Mouse (Mus musculus) limb, embryonic 12.5 days (tissue): ENCODE data around the gene S100a3. TPM values are rescaled to one million over a fixed set of nuclear protein-coding genes. Genes with fewer than 3 reads are reported as not detected.
A peak's percentile ranks its signal among the peaks of the same experiment; 100 is the strongest.

Experiments
- ATAC-seq: fragments of 200-750 bp; cut with Nextera tagmentation; 2 replicates; pipeline ENCODE4 v1.8.0; 2017; ENCODE audit warnings: low read depth, moderate TSS enrichment; ENCODE audit not compliant: insufficient number of reproducible peaks, insufficient read depth, low FRiP score, low TSS enrichment
- H3K27ac ChIP-seq: fragments of 300-500 bp; sonication (generic); 2 replicates; pipeline ENCODE4 v1.5.1; 2016; ENCODE audit warnings: mild to moderate bottlenecking, moderate library complexity
- H3K27me3 ChIP-seq: fragments of 300-500 bp; sonication (generic); 2 replicates; pipeline ENCODE4 v1.6.1; 2016; ENCODE audit warnings: mild to moderate bottlenecking, moderate library complexity
- H3K36me3 ChIP-seq: fragments of 300-500 bp; sonication (generic); 2 replicates; pipeline ENCODE4 v1.6.1; 2016; ENCODE audit warnings: mild to moderate bottlenecking, moderate library complexity
- H3K4me1 ChIP-seq: fragments of 300-500 bp; sonication (generic); replicated peaks from 2 replicates; pipeline ENCODE4 v1.6.1; 2016
- H3K4me2 ChIP-seq: fragments of 300-500 bp; sonication (generic); 2 replicates; pipeline ENCODE4 v1.6.1; 2016; ENCODE audit warnings: mild to moderate bottlenecking, moderate library complexity
- H3K4me3 ChIP-seq: fragments of 300-500 bp; sonication (generic); replicated peaks from 2 replicates; pipeline ENCODE4 v1.5.1; 2016; ENCODE audit warnings: mild to moderate bottlenecking
- H3K9ac ChIP-seq: fragments of 300-500 bp; sonication (generic); replicated peaks from 2 replicates; pipeline ENCODE4 v1.6.1; 2016; ENCODE audit warnings: mild to moderate bottlenecking, moderate library complexity
- H3K9me3 ChIP-seq: fragments of 300-500 bp; sonication (generic); 2 replicates; pipeline ENCODE4 v1.6.1; 2016; ENCODE audit warnings: mild to moderate bottlenecking, moderate library complexity
- WGBS: fragments of 180-500 bp; shearing (Covaris S2); methylation state at CpG from one replicate; pipeline ENCODE4 v1.1.7; 2016; 5-methylcytosine and 5-hydroxymethylcytosine counted together
- polyA plus RNA-seq: library from polyadenylated mRNA; unstranded; fragments of >200 nt; fragmentation: Nextera tagmentation; extraction: Ambion mirVana; gene quantifications from 2 replicates; pipeline ENCODE4 v1.2.1, GENCODE M21; 2016

S100a3 gene
- polyA plus RNA-seq, 1 experiment from 2014 or later, result 0.16 TPM

- 83% methylated on average over 5 of the region's 5 CpGs for WGBS
- H3K27me3 ChIP-seq, result no peaks in the 10 kb centered on the region
These were observed 14.3 kb downstream of the S100a3 start for GRCm38 (mm10) chr3:90574691-90575090.

DNA sequence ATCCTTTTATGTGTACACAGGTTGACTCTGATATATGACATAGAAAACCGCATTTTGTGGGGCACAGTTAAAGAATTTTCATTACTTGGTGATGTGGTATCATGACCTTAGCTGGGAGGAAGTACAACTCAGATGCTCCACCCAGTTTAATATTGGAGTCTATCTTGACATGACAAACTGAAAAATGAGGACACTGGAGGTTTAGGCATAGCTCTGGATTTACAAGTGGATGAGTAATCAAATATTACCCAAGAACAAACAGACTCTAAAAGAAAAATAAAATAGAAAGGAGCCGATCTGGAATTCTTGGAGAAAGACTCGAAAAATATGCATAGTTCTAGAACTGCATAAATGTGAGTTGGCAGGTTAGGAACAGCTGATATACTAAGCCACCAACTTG is 14.9 kb downstream of the S100a3 start:
- H3K27me3 ChIP-seq, result no peaks in the 10 kb centered on the region
- no peak overlapping the region for H3K4me3 ChIP-seq
- no peak overlapping the region for H3K4me2 ChIP-seq
- H3K36me3 ChIP-seq, result no peaks in the 10 kb centered on the region
- peaks cover 6% of the 10 kb centered on the region for H3K4me1 ChIP-seq
- no peaks in the 10 kb centered on the region for H3K9me3 ChIP-seq
- 88% methylated on average over 3 of the region's 3 CpGs for WGBS
- ATAC-seq, result no peak
- H3K9ac ChIP-seq, result no peak overlapping the region
- no peak overlapping the region for H3K27ac ChIP-seq

More at GRCm38 (mm10) chr3:90574691-90575090, 14.3 kb downstream of the S100a3 start:
- Histone ChIP-seq H3K4me2 (no peak overlapping the region), H3K9me3 (no peaks in the 10 kb centered on the region), H3K9ac (no peak overlapping the region), H3K27ac (no peak overlapping the region), H3K36me3 (no peaks in the 10 kb centered on the region), H3K4me3 (no peak overlapping the region), H3K4me1 (peaks cover 5% of the 10 kb centered on the region)
- no peak for ATAC-seq

DNA sequence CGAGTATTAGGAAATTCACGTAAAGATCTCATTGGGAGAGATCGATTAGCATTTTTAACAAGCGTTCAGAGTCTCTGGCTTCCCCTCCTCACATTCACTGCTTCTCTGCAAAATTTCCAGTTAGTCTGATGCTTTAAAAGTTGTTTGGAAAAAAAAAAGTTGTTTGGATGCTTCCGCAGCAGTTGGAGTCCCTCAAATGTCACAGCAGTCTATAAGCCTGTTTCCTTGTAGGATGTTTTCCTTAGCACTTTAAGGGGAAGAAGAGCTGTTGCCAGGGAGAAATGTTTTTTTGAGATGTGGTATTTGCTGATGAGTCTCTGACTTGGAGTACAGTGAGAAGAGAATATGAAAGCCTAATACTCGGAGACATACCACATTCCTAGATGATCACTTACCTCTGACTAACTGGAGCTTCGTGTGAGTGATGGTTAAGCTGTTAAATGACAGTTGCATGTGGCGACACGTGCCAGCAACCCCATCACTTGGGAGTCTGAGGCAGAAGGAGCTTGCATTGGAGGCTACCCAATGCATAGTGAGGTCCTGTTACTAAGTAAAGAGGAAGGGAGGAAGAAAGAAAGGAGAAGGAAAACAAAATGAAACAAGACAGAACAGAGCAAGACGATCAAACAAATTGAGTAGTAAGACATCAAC is 16.1 kb downstream of the S100a3 start:
- Histone ChIP-seq H3K9me3 (no peaks in the 10 kb centered on the region), H3K27ac (no peak overlapping the region), H3K27me3 (no peaks in the 10 kb centered on the region), H3K36me3 (no peaks in the 10 kb centered on the region), H3K9ac (no peak overlapping the region), H3K4me1 (peaks cover 6% of the 10 kb centered on the region), H3K4me2 (no peak overlapping the region), H3K4me3 (no peak overlapping the region)
- no peak for ATAC-seq
- 73% methylated on average over 10 of the region's 10 CpGs for WGBS

DNA sequence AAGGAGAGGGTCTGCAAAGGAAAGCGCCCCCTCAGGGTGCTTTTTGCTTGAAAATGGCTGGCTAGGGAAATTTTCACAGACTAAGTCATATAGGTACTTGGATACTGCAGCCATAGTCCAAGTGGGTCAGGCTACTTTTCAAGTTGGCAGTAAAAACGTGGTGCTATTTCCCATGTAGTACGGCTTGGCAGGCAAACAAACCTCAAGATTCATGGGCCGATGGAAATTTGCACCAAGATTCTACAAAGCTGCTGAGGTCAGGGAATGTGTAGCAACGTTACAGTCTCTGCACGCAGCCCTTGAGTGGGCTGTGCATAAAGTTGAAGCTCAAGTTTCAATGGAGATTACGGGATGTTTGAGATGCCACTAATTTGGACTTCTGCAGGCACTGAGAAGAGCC is 19.1 kb downstream of the S100a3 start:
- Histone ChIP-seq H3K27ac (no peak overlapping the region), H3K9me3 (no peaks in the 10 kb centered on the region), H3K4me1 (peaks cover 6% of the 10 kb centered on the region), H3K9ac (no peak overlapping the region), H3K36me3 (no peaks in the 10 kb centered on the region), H3K4me3 (no peak overlapping the region), H3K27me3 (no peaks in the 10 kb centered on the region), H3K4me2 (no peak overlapping the region)
- WGBS, result 62% methylated on average over 7 of the region's 7 CpGs
- ATAC-seq, result no peak

- H3K4me1 ChIP-seq, result peaks cover 10% of the 10 kb centered on the region
- H3K27me3 ChIP-seq, result no peaks in the 10 kb centered on the region
- H3K4me3 ChIP-seq, result no peak overlapping the region
- WGBS, result 94% methylated on average over 5 of the region's 5 CpGs
- no peaks in the 10 kb centered on the region for H3K36me3 ChIP-seq
- ATAC-seq, result no peak
- H3K4me2 ChIP-seq, result no peak overlapping the region
- H3K27ac ChIP-seq, result no peak overlapping the region
- H3K9ac ChIP-seq, result no peak overlapping the region
- no peaks in the 10 kb centered on the region for H3K9me3 ChIP-seq
These were observed 20.8 kb downstream of the S100a3 start for GRCm38 (mm10) chr3:90581141-90581540.

GRCm38 (mm10) chr3:90582156-90582555 is 21.8 kb downstream of the S100a3 start:
- no peak for ATAC-seq
- H3K9me3 ChIP-seq, result no peaks in the 10 kb centered on the region
- no peak overlapping the region for H3K9ac ChIP-seq
- peaks cover 10% of the 10 kb centered on the region for H3K4me1 ChIP-seq
- 100% methylated on average over 1 of the region's 1 CpGs for WGBS
- H3K27ac ChIP-seq, result no peak overlapping the region
- no peak overlapping the region for H3K4me3 ChIP-seq
- H3K36me3 ChIP-seq, result no peaks in the 10 kb centered on the region
- no peaks in the 10 kb centered on the region for H3K27me3 ChIP-seq
- no peak overlapping the region for H3K4me2 ChIP-seq

DNA sequence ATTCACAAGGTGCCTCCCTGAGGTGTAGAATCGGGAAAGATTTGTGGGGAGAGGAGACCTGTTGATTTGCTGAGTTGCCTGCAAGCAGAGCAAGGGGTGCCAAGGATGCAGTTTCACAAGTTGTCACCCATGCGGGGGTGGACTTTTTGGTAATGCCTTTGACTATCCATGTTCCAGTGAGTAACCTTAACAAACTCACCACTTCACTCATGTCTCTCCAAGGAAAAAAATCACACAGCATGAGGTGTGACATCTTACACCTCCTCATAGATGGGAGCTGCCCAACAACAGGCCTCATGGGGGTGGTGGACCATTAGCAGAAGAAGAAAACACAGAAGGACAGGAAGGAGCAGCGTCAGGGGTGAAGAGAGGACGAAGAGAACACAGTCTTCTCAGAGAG is 22.2 kb downstream of the S100a3 start:
- Histone ChIP-seq H3K4me2 (no peak overlapping the region), H3K27me3 (no peaks in the 10 kb centered on the region), H3K9ac (no peak overlapping the region), H3K4me3 (no peak overlapping the region), H3K4me1 (peaks cover 10% of the 10 kb centered on the region), H3K27ac (no peak overlapping the region), H3K36me3 (no peaks in the 10 kb centered on the region), H3K9me3 (no peaks in the 10 kb centered on the region)
- no peak for ATAC-seq
- WGBS, result 80% methylated on average over 4 of the region's 4 CpGs

- Histone ChIP-seq H3K9me3 (no peaks in the 10 kb centered on the region), H3K27me3 (no peaks in the 10 kb centered on the region), H3K4me3 (no peak overlapping the region), H3K27ac (no peak overlapping the region), H3K4me1 (peaks cover 10% of the 10 kb centered on the region), H3K36me3 (no peaks in the 10 kb centered on the region), H3K4me2 (no peak overlapping the region), H3K9ac (no peak overlapping the region)
- no peak for ATAC-seq
- WGBS, result 43% methylated on average over 3 of the region's 3 CpGs
These were observed 23.5 kb downstream of the S100a3 start for GRCm38 (mm10) chr3:90583893-90584292.

GRCm38 (mm10) chr3:90585595-90585994 is 25.2 kb downstream of the S100a3 start:
- Histone ChIP-seq H3K9me3 (no peaks in the 10 kb centered on the region), H3K27me3 (no peaks in the 10 kb centered on the region), H3K27ac (no peak overlapping the region), H3K4me2 (no peak overlapping the region), H3K4me1 (peaks cover 4% of the 10 kb centered on the region), H3K4me3 (no peak overlapping the region), H3K9ac (no peak overlapping the region), H3K36me3 (no peaks in the 10 kb centered on the region)
- ATAC-seq, result peak; percentile 27
- WGBS, result 28% methylated on average over 5 of the region's 5 CpGs

DNA sequence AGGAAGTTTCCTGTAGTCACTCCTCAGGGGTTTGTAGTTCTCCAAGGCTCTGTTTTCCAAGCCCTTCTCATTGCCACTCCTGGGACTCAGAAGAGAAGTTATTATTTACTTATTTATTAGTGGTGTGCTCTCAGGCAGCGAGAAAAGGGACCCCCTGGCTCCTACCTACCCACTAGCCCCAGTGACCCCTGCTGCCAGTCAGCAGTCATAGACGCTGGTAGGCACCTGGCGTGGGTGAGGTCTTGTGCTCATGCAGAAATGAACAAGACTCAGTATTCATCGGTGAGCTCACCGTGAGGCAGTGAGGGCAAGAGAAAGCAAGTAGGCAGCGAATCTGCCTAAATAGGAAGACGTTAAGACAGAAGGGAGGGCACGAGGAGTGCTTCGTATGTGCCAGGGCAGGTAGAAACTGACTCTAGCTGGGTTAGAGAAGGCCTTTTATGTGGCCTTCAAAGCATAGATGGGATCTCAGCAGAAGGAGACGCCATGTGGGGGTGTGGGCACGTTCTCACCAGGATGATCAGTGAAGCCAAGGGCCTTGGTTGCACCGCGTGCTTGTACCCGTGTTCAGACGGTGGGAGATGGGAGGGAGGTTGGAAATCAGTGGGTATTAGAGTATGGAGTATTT is 25.8 kb downstream of the S100a3 start:
- Histone ChIP-seq H3K27ac (no peak overlapping the region), H3K27me3 (no peaks in the 10 kb centered on the region), H3K9me3 (no peaks in the 10 kb centered on the region), H3K9ac (no peak overlapping the region), H3K4me2 (no peak overlapping the region), H3K4me1 (peaks cover 4% of the 10 kb centered on the region), H3K36me3 (no peaks in the 10 kb centered on the region), H3K4me3 (no peak overlapping the region)
- WGBS, result 85% methylated on average over 15 of the region's 15 CpGs
- no peak for ATAC-seq

GRCm38 (mm10) chr3:90586906-90587305 is 26.5 kb downstream of the S100a3 start:
- Histone ChIP-seq H3K27me3 (no peaks in the 10 kb centered on the region), H3K27ac (no peak overlapping the region), H3K4me1 (peaks cover 4% of the 10 kb centered on the region), H3K4me3 (no peak overlapping the region), H3K9ac (no peak overlapping the region), H3K4me2 (no peak overlapping the region), H3K36me3 (no peaks in the 10 kb centered on the region), H3K9me3 (no peaks in the 10 kb centered on the region)
- ATAC-seq, result no peak
- WGBS, result 64% methylated on average over 10 of the region's 10 CpGs
